Mouse (Mus musculus) heart, postnatal 25 days (tissue): Measurements from ENCODE around the gene Myom1. TPM values are rescaled to one million over a fixed set of nuclear protein-coding genes. Genes with fewer than 3 reads are reported as not detected.

Experiments used
- DNase-seq: peaks from one replicate; pipeline ENCODE4 v3.0.0; 2022; ENCODE audit warnings: low spot score
- intact Hi-C: fragments of 180-260 bp; cut with DNase I; formaldehyde crosslinking; loops from one replicate; pipeline ENCODE4 v1.15.1; 2025
- total RNA-seq, 2 experiments: library from RNA; stranded (reverse); gene quantifications; 2 replicates each; pipeline ENCODE4 v1.2.3; 2021

Gene Myom1
- total RNA-seq, 2 experiments from 2014 or later, result 1,192 to 1,218 TPM

GRCm38 (mm10) chr17:71010646-71011242, 8.3 kb downstream of the Myom1 start:
- DNase-seq, result no peak
- intact Hi-C loops, result no loop called here

GRCm38 (mm10) chr17:71011931-71012662, 9.7 kb downstream of the Myom1 start:
- intact Hi-C loops, result no loop called here
- no peak for DNase-seq

GRCm38 (mm10) chr17:71013105-71013504, 10.7 kb downstream of the Myom1 start:
- DNase-seq, result no peak
- intact Hi-C loops, result no loop called here

- intact Hi-C loops, result no loop called here
Observed at GRCm38 (mm10) chr17:71014911-71015310, 12.5 kb downstream of the Myom1 start.

GRCm38 (mm10) chr17:71017457-71017998, 15.1 kb downstream of the Myom1 start:
- no peak for DNase-seq
- intact Hi-C loops, result no loop called here

More at GRCm38 (mm10) chr17:71014911-71015310, 12.5 kb downstream of the Myom1 start:
- no peak for DNase-seq

GRCm38 (mm10) chr17:71018151-71018550, 15.7 kb downstream of the Myom1 start:
- intact Hi-C loops, result no loop called here
- no peak for DNase-seq

GRCm38 (mm10) chr17:71018616-71019308, 16.3 kb downstream of the Myom1 start:
- intact Hi-C loops, result no loop called here
- no peak for DNase-seq

GRCm38 (mm10) chr17:71019309-71019655, 16.8 kb downstream of the Myom1 start:
- intact Hi-C loops, result no loop called here
- no peak for DNase-seq

GRCm38 (mm10) chr17:71019860-71020259, 17.4 kb downstream of the Myom1 start:
- no peak for DNase-seq

GRCm38 (mm10) chr17:71022841-71023240, 20.4 kb downstream of the Myom1 start:
- no peak for DNase-seq
- intact Hi-C loops, result no loop called here

More at GRCm38 (mm10) chr17:71019860-71020259, 17.4 kb downstream of the Myom1 start:
- intact Hi-C loops, result no loop called here

- intact Hi-C loops, result no loop called here
- DNase-seq, result peak; percentile 46
Observed at GRCm38 (mm10) chr17:71024071-71024470, 21.6 kb downstream of the Myom1 start.

- no peak for DNase-seq
- intact Hi-C loops, result no loop called here
Observed at GRCm38 (mm10) chr17:71025922-71026321, 23.5 kb downstream of the Myom1 start.

- no peak for DNase-seq
- intact Hi-C loops, result no loop called here
Observed at GRCm38 (mm10) chr17:71027186-71027585, 24.8 kb downstream of the Myom1 start.

- intact Hi-C loops, result no loop called here
- no peak for DNase-seq
Observed at GRCm38 (mm10) chr17:71032719-71033118, 30.3 kb downstream of the Myom1 start.

- intact Hi-C loops, result no loop called here
- DNase-seq, result no peak
Observed at GRCm38 (mm10) chr17:71034472-71034871, 32.0 kb downstream of the Myom1 start.

- DNase-seq, result no peak
- intact Hi-C loops, result no loop called here
Observed at GRCm38 (mm10) chr17:71037188-71037587, 34.8 kb downstream of the Myom1 start.

- DNase-seq, result peak; percentile 56
- intact Hi-C loops, result no loop called here
Observed at GRCm38 (mm10) chr17:71038812-71039211, 36.4 kb downstream of the Myom1 start.

- intact Hi-C loops, result loop anchor here (5.0 kb wide), 1 partner anchor 38 kb away; the partner anchor contains the start of genes Myl12a and Myom1
- no peak for DNase-seq
Observed at GRCm38 (mm10) chr17:71039851-71040581, 37.6 kb downstream of the Myom1 start.

- no peak for DNase-seq
- intact Hi-C loops, result loop anchor here (5.0 kb wide), 1 partner anchor 38 kb away; the partner anchor contains the start of genes Myl12a and Myom1
Observed at GRCm38 (mm10) chr17:71040582-71040880, 38.1 kb downstream of the Myom1 start.

- no peak for DNase-seq
- intact Hi-C loops, result loop anchor here (5.0 kb wide), 1 partner anchor 40 kb away; the partner anchor contains the start of genes Myl12a and Myom1
Observed at GRCm38 (mm10) chr17:71042645-71043044, 40.2 kb downstream of the Myom1 start.
